Mouse (Mus musculus): ENCODE measurements around the gene Pus1. TPM values are rescaled to one million over a fixed set of nuclear protein-coding genes. Genes with fewer than 3 reads are reported as not detected.

Gene Pus1
- polyA plus RNA-seq, 1 experiment, result 19.6 TPM

GRCm38 (mm10) chr5:110806676-110807075, 26.2 kb upstream of the Pus1 start:
- no peak for TF ChIP-seq POLR2A (IDR thresholded peaks at IDR 0.05; ENCODE audit: extremely low read depth, insufficient read depth, low read length)
- no peak for TF ChIP-seq CTCF (IDR thresholded peaks at IDR 0.05; ENCODE audit: extremely low read depth, insufficient read depth, low read length)
- Histone ChIP-seq H3K4me3 (ENCODE audit: insufficient read depth, low read length) (no peak overlapping the region), H3K4me1 (ENCODE audit: control insufficient read depth, insufficient read depth, low read length) (peaks cover 5% of the 10 kb centered on the region; the same call in 1 of the 2 replicates), H3K27ac (ENCODE audit: insufficient read depth, low read length) (no peak overlapping the region)

- TF ChIP-seq POLR2A (IDR thresholded peaks at IDR 0.05; ENCODE audit: extremely low read depth, insufficient read depth, low read length), result no peak
- TF ChIP-seq CTCF (IDR thresholded peaks at IDR 0.05; ENCODE audit: extremely low read depth, insufficient read depth, low read length), result no peak
- Histone ChIP-seq H3K27ac (ENCODE audit: insufficient read depth, low read length) (no peak overlapping the region), H3K4me3 (ENCODE audit: insufficient read depth, low read length) (no peak overlapping the region), H3K4me1 (ENCODE audit: control insufficient read depth, insufficient read depth, low read length) (peaks cover 5% of the 10 kb centered on the region; the same call in 1 of the 2 replicates)
Observed at GRCm38 (mm10) chr5:110806154-110806553, 25.7 kb upstream of the Pus1 start.

- no peak for TF ChIP-seq POLR2A (IDR thresholded peaks at IDR 0.05; ENCODE audit: extremely low read depth, insufficient read depth, low read length)
- TF ChIP-seq CTCF (IDR thresholded peaks at IDR 0.05; ENCODE audit: extremely low read depth, insufficient read depth, low read length), result no peak
- no peak overlapping the region for H3K4me3 ChIP-seq (ENCODE audit: insufficient read depth, low read length)
- peaks cover 5% of the 10 kb centered on the region; the same call in 1 of the 2 replicates for H3K4me1 ChIP-seq (ENCODE audit: control insufficient read depth, insufficient read depth, low read length)
- H3K27ac ChIP-seq (ENCODE audit: insufficient read depth, low read length), result no peak overlapping the region
Observed at GRCm38 (mm10) chr5:110804012-110804743, 23.7 kb upstream of the Pus1 start.

GRCm38 (mm10) chr5:110802809-110803208, 22.4 kb upstream of the Pus1 start:
- TF ChIP-seq POLR2A (IDR thresholded peaks at IDR 0.05; ENCODE audit: extremely low read depth, insufficient read depth, low read length) (no peak), CTCF (IDR thresholded peaks at IDR 0.05; ENCODE audit: extremely low read depth, insufficient read depth, low read length) (no peak)
- Histone ChIP-seq H3K27ac (ENCODE audit: insufficient read depth, low read length) (no peak overlapping the region), H3K4me1 (ENCODE audit: control insufficient read depth, insufficient read depth, low read length) (peaks cover 5% of the 10 kb centered on the region; the same call in 1 of the 2 replicates), H3K4me3 (ENCODE audit: insufficient read depth, low read length) (no peak overlapping the region)

GRCm38 (mm10) chr5:110802186-110802585, 21.7 kb upstream of the Pus1 start:
- Histone ChIP-seq H3K4me3 (ENCODE audit: insufficient read depth, low read length) (no peak overlapping the region), H3K27ac (ENCODE audit: insufficient read depth, low read length) (no peak overlapping the region), H3K4me1 (ENCODE audit: control insufficient read depth, insufficient read depth, low read length) (no peaks in the 10 kb centered on the region)
- no peak for TF ChIP-seq CTCF (IDR thresholded peaks at IDR 0.05; ENCODE audit: extremely low read depth, insufficient read depth, low read length)
- TF ChIP-seq POLR2A (IDR thresholded peaks at IDR 0.05; ENCODE audit: extremely low read depth, insufficient read depth, low read length), result no peak

GRCm38 (mm10) chr5:110801036-110801624, 20.7 kb upstream of the Pus1 start:
- TF ChIP-seq POLR2A (IDR thresholded peaks at IDR 0.05; ENCODE audit: extremely low read depth, insufficient read depth, low read length) (no peak), CTCF (IDR thresholded peaks at IDR 0.05; ENCODE audit: extremely low read depth, insufficient read depth, low read length) (no peak)
- Histone ChIP-seq H3K4me3 (ENCODE audit: insufficient read depth, low read length) (no peak overlapping the region), H3K4me1 (ENCODE audit: control insufficient read depth, insufficient read depth, low read length) (no peaks in the 10 kb centered on the region), H3K27ac (ENCODE audit: insufficient read depth, low read length) (no peak overlapping the region)

- Histone ChIP-seq H3K4me3 (ENCODE audit: insufficient read depth, low read length) (no peak overlapping the region), H3K27ac (ENCODE audit: insufficient read depth, low read length) (no peak overlapping the region), H3K4me1 (ENCODE audit: control insufficient read depth, insufficient read depth, low read length) (no peaks in the 10 kb centered on the region)
- no peak for TF ChIP-seq POLR2A (IDR thresholded peaks at IDR 0.05; ENCODE audit: extremely low read depth, insufficient read depth, low read length)
- TF ChIP-seq CTCF (IDR thresholded peaks at IDR 0.05; ENCODE audit: extremely low read depth, insufficient read depth, low read length), result no peak
Observed at GRCm38 (mm10) chr5:110797696-110798095, 17.2 kb upstream of the Pus1 start.

GRCm38 (mm10) chr5:110794363-110794762, 13.9 kb upstream of the Pus1 start:
- Histone ChIP-seq H3K4me3 (ENCODE audit: insufficient read depth, low read length) (no peak overlapping the region), H3K4me1 (ENCODE audit: control insufficient read depth, insufficient read depth, low read length) (no peaks in the 10 kb centered on the region), H3K27ac (ENCODE audit: insufficient read depth, low read length) (no peak overlapping the region)
- TF ChIP-seq CTCF (IDR thresholded peaks at IDR 0.05; ENCODE audit: extremely low read depth, insufficient read depth, low read length) (no peak), POLR2A (IDR thresholded peaks at IDR 0.05; ENCODE audit: extremely low read depth, insufficient read depth, low read length) (no peak)

- no peak overlapping the region for H3K27ac ChIP-seq (ENCODE audit: insufficient read depth, low read length)
- TF ChIP-seq POLR2A (IDR thresholded peaks at IDR 0.05; ENCODE audit: extremely low read depth, insufficient read depth, low read length), result no peak
- peak; percentile 63 for TF ChIP-seq CTCF (IDR thresholded peaks at IDR 0.05; ENCODE audit: extremely low read depth, insufficient read depth, low read length)
- H3K4me1 ChIP-seq (ENCODE audit: control insufficient read depth, insufficient read depth, low read length), result no peaks in the 10 kb centered on the region
Observed at GRCm38 (mm10) chr5:110788684-110789083, 8.2 kb upstream of the Pus1 start.

More at GRCm38 (mm10) chr5:110788684-110789083, 8.2 kb upstream of the Pus1 start:
- no peak overlapping the region for H3K4me3 ChIP-seq (ENCODE audit: insufficient read depth, low read length)
